Mouse (Mus musculus) CH12.LX (cell line): ENCODE measurements at regions not wholly inside any gene's neighbourhood (a gene's known extent, or its start where the extent isn't known, plus 50 kb on each side); places are given as distances from the start of the nearest gene placed in this dataset.
"Not testable (repeated sequence)": the region's sequence is repeated elsewhere in the genome, so short reads cannot be mapped to it uniquely, and the experiment has no call there.

ENCODE experiments used
- DNase-seq: peaks from one replicate; pipeline ENCODE4 v3.0.0-alpha.2; 2013; ENCODE audit errors: extremely low read depth
- H3K27ac ChIP-seq: 2 replicates; pipeline ENCODE4 v1.5.1; 2012; ENCODE audit warnings: low read depth, mild to moderate bottlenecking, control low read depth, moderate library complexity; ENCODE audit not compliant: insufficient read depth
- H3K27me3 ChIP-seq: replicated peaks from 2 replicates; pipeline ENCODE3; 2012; ENCODE audit warnings: inconsistent platforms
- H3K36me3 ChIP-seq, 2 experiments: replicated peaks in 1 of 2; 2 replicates each; pipeline versions ENCODE3 to v1.6.1; 2012; ENCODE audit warnings: inconsistent platforms in 1 of 2, low read length in 1 of 2, mild to moderate bottlenecking in 1 of 2, mixed read lengths in 1 of 2, moderate library complexity in 1 of 2; ENCODE audit not compliant: control insufficient read depth in 1 of 2, insufficient read depth in 1 of 2
- H3K4me1 ChIP-seq, 2 experiments: 2 replicates each; pipeline ENCODE4 v1.6.1; 2012; ENCODE audit warnings: inconsistent platforms in 1 of 2, moderate library complexity in 1 of 2; ENCODE audit not compliant: insufficient read depth in 2 of 2, control insufficient read depth in 1 of 2
- H3K4me2 ChIP-seq: 2 replicates; pipeline ENCODE4 v1.6.1; 2012; ENCODE audit warnings: low read depth, mild to moderate bottlenecking, control low read depth; ENCODE audit not compliant: poor library complexity, insufficient read depth, severe bottlenecking
- H3K4me3 ChIP-seq, 3 experiments: fragments of 150-350 bp in 1 of 3; sonication (generic) in 1 of 3; replicated peaks in 1 of 3; 2 replicates each; pipeline versions ENCODE3 to v1.5.1; 2011 to 2012; ENCODE audit warnings: low read depth in 2 of 3, low read length in 2 of 3, mild to moderate bottlenecking in 2 of 3, moderate library complexity in 2 of 3, control low read depth in 1 of 3, improper control_type of control experiment in 1 of 3, inconsistent platforms in 1 of 3, mixed read lengths in 1 of 3; ENCODE audit not compliant: poor library complexity in 1 of 3
- H3K79me2 ChIP-seq: replicated peaks from 2 replicates; pipeline ENCODE4 v1.6.1; 2012; ENCODE audit warnings: mild to moderate bottlenecking, moderate library complexity; ENCODE audit not compliant: control insufficient read depth, poor library complexity, insufficient read depth, severe bottlenecking; ENCODE audit errors: extremely low read depth
- H3K9ac ChIP-seq: 2 replicates; pipeline ENCODE4 v1.6.1; 2012; ENCODE audit warnings: low read depth, mild to moderate bottlenecking, control low read depth, moderate library complexity; ENCODE audit not compliant: insufficient read depth
- H3K9me3 ChIP-seq: replicated peaks from 2 replicates; pipeline ENCODE3; 2012; ENCODE audit warnings: low read length, inconsistent platforms, mixed read lengths
- CHD1 ChIP-seq: IDR thresholded peaks from 2 replicates; pipeline ENCODE4 v1.6.1; 2012; ENCODE audit warnings: low read depth, low read length, improper control_type of control experiment, inconsistent platforms
- ELF1 ChIP-seq: IDR thresholded peaks from 2 replicates; pipeline ENCODE4 v1.6.1; 2014; ENCODE audit warnings: low read depth, mild to moderate bottlenecking, inconsistent platforms, low read length, improper control_type of control experiment
- EP300 ChIP-seq: IDR thresholded peaks from 2 replicates; pipeline ENCODE4 v1.6.1; 2011; ENCODE audit warnings: low read length, improper control_type of control experiment
- HCFC1 ChIP-seq: IDR thresholded peaks from 2 replicates; pipeline ENCODE4 v1.6.1; 2012; ENCODE audit warnings: low read depth, mild to moderate bottlenecking, inconsistent platforms, low read length, improper control_type of control experiment
- JUND ChIP-seq: conservative IDR thresholded peaks from 2 replicates; pipeline ENCODE4 v1.6.1; 2011; ENCODE audit warnings: low read depth, low read length, improper control_type of control experiment
- MAZ ChIP-seq: IDR thresholded peaks from 2 replicates; pipeline ENCODE4 v1.6.1; 2012; ENCODE audit warnings: low read depth, mild to moderate bottlenecking, inconsistent platforms, low read length, improper control_type of control experiment, moderate library complexity
- NRF1 ChIP-seq: IDR thresholded peaks from 2 replicates; pipeline ENCODE4 v1.6.1; 2014; ENCODE audit warnings: low read depth, mild to moderate bottlenecking, inconsistent platforms, low read length, improper control_type of control experiment, moderate library complexity
- RCOR1 ChIP-seq: conservative IDR thresholded peaks from 2 replicates; pipeline ENCODE4 v1.6.1; 2012; ENCODE audit warnings: low read depth, mild to moderate bottlenecking, inconsistent platforms, low read length, improper control_type of control experiment
- SMC3 ChIP-seq: IDR thresholded peaks from 2 replicates; pipeline ENCODE4 v1.6.1; 2011; ENCODE audit warnings: low read depth, low read length, improper control_type of control experiment
- TBP ChIP-seq: conservative IDR thresholded peaks from 2 replicates; pipeline ENCODE4 v1.6.1; 2011; ENCODE audit warnings: low read depth, low read length, improper control_type of control experiment
- UBTF ChIP-seq: IDR thresholded peaks from 2 replicates; pipeline ENCODE4 v1.6.1; 2012; ENCODE audit warnings: low read depth, mild to moderate bottlenecking, inconsistent platforms, low read length, improper control_type of control experiment, moderate library complexity
- USF2 ChIP-seq: conservative IDR thresholded peaks from 2 replicates; pipeline ENCODE4 v1.6.1; 2011; ENCODE audit warnings: low read depth, low read length, improper control_type of control experiment
- ZC3H11A ChIP-seq: IDR thresholded peaks from 2 replicates; pipeline ENCODE4 v1.6.1; 2012; ENCODE audit warnings: low read depth, mild to moderate bottlenecking, inconsistent platforms, low read length, improper control_type of control experiment
- dilution Hi-C: fragments of 300-500 bp; cut with MboI; formaldehyde crosslinking; loops from 2 replicates; pipeline ENCODE4 v1.14.3; 2020; ENCODE audit warnings: low sequenced_read_pairs; ENCODE audit not compliant: extremely low pct_unique_long_range_greater_than_20kb, extremely low pct_ligation_motif_present
- in situ Hi-C: fragments of 300-500 bp; cut with MboI; formaldehyde crosslinking; loops from 3 replicates; pipeline ENCODE4 v1.14.3; 2019; ENCODE audit warnings: low sequenced_read_pairs, low pct_ligation_motif_present, low pct_unique_long_range_greater_than_20kb, mixed read lengths

GRCm38 (mm10) chr12:9760818-9761217, 190.9 kb downstream of the Osr1 start:
- Histone ChIP-seq H3K27ac (no peak overlapping the region), H3K4me1 (no peaks in the 10 kb centered on the region), H3K9ac (no peak overlapping the region), H3K79me2 (no peaks in the 10 kb centered on the region), H3K4me2 (no peak overlapping the region), H3K4me3 (no peak overlapping the region), H3K27me3 (no peaks in the 10 kb centered on the region), H3K9me3 (no peaks in the 10 kb centered on the region), H3K36me3 (no peaks in the 10 kb centered on the region)
- no peak for DNase-seq
- in situ Hi-C loops (no loop called here), dilution Hi-C loops (no loop called here)
- TF ChIP-seq CHD1: no peak
- TF ChIP-seq MAZ: no peak
- TF ChIP-seq TBP: no peak
- no peak for TF ChIP-seq EP300
- TF ChIP-seq UBTF: no peak
- TF ChIP-seq HCFC1: no peak
- TF ChIP-seq USF2: no peak
- TF ChIP-seq SMC3: no peak

- DNase-seq, H3K27ac ChIP-seq, H3K36me3 ChIP-seq, H3K4me2 ChIP-seq, in situ Hi-C loops, H3K9ac ChIP-seq, dilution Hi-C loops, H3K9me3 ChIP-seq, H3K4me3 ChIP-seq, H3K4me1 ChIP-seq, H3K27me3 ChIP-seq, H3K79me2 ChIP-seq: not testable (repeated sequence)
Observed at GRCm38 (mm10) chr12:9762291-9762811, 192.4 kb downstream of the Osr1 start.

- H3K4me1 ChIP-seq: no peaks in the 10 kb centered on the region
- in situ Hi-C loops: no loop called here
- no peak for TF ChIP-seq ELF1
- no peak for TF ChIP-seq JUND
- TF ChIP-seq NRF1: no peak
- TF ChIP-seq RCOR1: no peak
- no peak for TF ChIP-seq ZC3H11A
- TF ChIP-seq, all 38 proteins: peak for 0
- H3K4me3 ChIP-seq: no peak overlapping the region
- no peaks in the 10 kb centered on the region for H3K27me3 ChIP-seq
- H3K79me2 ChIP-seq: no peaks in the 10 kb centered on the region
- DNase-seq: no peak
- no peaks in the 10 kb centered on the region for H3K9me3 ChIP-seq
- no peaks in the 10 kb centered on the region for H3K36me3 ChIP-seq
- no peak overlapping the region for H3K4me2 ChIP-seq
- no peak overlapping the region for H3K27ac ChIP-seq
- dilution Hi-C loops: no loop called here
- H3K9ac ChIP-seq: no peak overlapping the region
Observed at GRCm38 (mm10) chr12:9762842-9763241, 192.9 kb downstream of the Osr1 start.
